Mouse (Mus musculus) heart, embryonic 13.5 days (tissue): ENCODE measurements at regions not wholly inside any gene's neighbourhood (a gene's known extent, or its start where the extent isn't known, plus 50 kb on each side); places are given as distances from the start of the nearest gene placed in this dataset.

ENCODE experiments used
- ATAC-seq: fragments of 200-750 bp; cut with Nextera tagmentation; 2 replicates; pipeline ENCODE4 v1.8.0; 2017; ENCODE audit warnings: moderate TSS enrichment; ENCODE audit not compliant: insufficient number of reproducible peaks, low FRiP score, low TSS enrichment; ENCODE audit errors: extremely low read depth
- H3K27ac ChIP-seq: fragments of 300-500 bp; sonication (generic); replicated peaks from 2 replicates; pipeline ENCODE4 v1.5.1; 2015; ENCODE audit warnings: moderate library complexity, mild to moderate bottlenecking, inconsistent platforms
- H3K27me3 ChIP-seq: fragments of 300-500 bp; sonication (generic); replicated peaks from 2 replicates; pipeline ENCODE4 v1.6.1; 2015; ENCODE audit warnings: mild to moderate bottlenecking, inconsistent platforms
- H3K36me3 ChIP-seq: fragments of 300-500 bp; sonication (generic); 2 replicates; pipeline ENCODE4 v1.6.1; 2015; ENCODE audit warnings: mild to moderate bottlenecking, inconsistent platforms
- H3K4me1 ChIP-seq: fragments of 300-500 bp; sonication (generic); 2 replicates; pipeline ENCODE4 v1.6.1; 2015; ENCODE audit warnings: inconsistent platforms
- H3K4me2 ChIP-seq: fragments of 300-500 bp; sonication (generic); 2 replicates; pipeline ENCODE4 v1.6.1; 2015; ENCODE audit warnings: inconsistent platforms, mild to moderate bottlenecking, moderate library complexity
- H3K4me3 ChIP-seq: fragments of 300-500 bp; sonication (generic); 2 replicates; pipeline ENCODE4 v1.5.1; 2015; ENCODE audit warnings: moderate library complexity, mild to moderate bottlenecking, inconsistent platforms
- H3K9ac ChIP-seq: fragments of 300-500 bp; sonication (generic); 2 replicates; pipeline ENCODE4 v1.6.1; 2015; ENCODE audit warnings: inconsistent platforms, mild to moderate bottlenecking, moderate library complexity
- H3K9me3 ChIP-seq: fragments of 300-500 bp; sonication (generic); 2 replicates; pipeline ENCODE4 v1.6.1; 2016; ENCODE audit warnings: inconsistent platforms
- WGBS: fragments of 180-500 bp; shearing (Covaris S2); methylation state at CpG from one replicate; pipeline ENCODE4 v1.1.7; 2015; ENCODE audit warnings: mixed read lengths; 5-methylcytosine and 5-hydroxymethylcytosine counted together

GRCm38 (mm10) chr14:86489044-86489816 lies 651.8 kb downstream of the Diaph3 start:
- no peak for ATAC-seq
- H3K36me3 ChIP-seq, result no peaks in the 10 kb centered on the region
- no peak overlapping the region for H3K4me3 ChIP-seq
- H3K27ac ChIP-seq, result no peak overlapping the region
- H3K9me3 ChIP-seq, result no peaks in the 10 kb centered on the region
- no peaks in the 10 kb centered on the region for H3K27me3 ChIP-seq
- H3K4me2 ChIP-seq, result no peak overlapping the region
- WGBS, result 71% methylated on average over 16 of the region's 16 CpGs
- no peak overlapping the region for H3K9ac ChIP-seq
- H3K4me1 ChIP-seq, result peaks cover 24% of the 10 kb centered on the region

GRCm38 (mm10) chr14:86487285-86487897 lies 653.6 kb downstream of the Diaph3 start:
- Histone ChIP-seq H3K4me3 (no peak overlapping the region), H3K4me2 (no peak overlapping the region), H3K4me1 (peaks cover 24% of the 10 kb centered on the region), H3K9ac (no peak overlapping the region), H3K36me3 (no peaks in the 10 kb centered on the region), H3K9me3 (no peaks in the 10 kb centered on the region), H3K27me3 (no peaks in the 10 kb centered on the region), H3K27ac (no peak overlapping the region)
- ATAC-seq, result no peak
- 61% methylated on average over 8 of the region's 8 CpGs for WGBS

- Histone ChIP-seq H3K4me1 (peaks cover 7% of the 10 kb centered on the region; the same call in 1 of the 2 replicates), H3K4me3 (no peak overlapping the region), H3K27me3 (no peaks in the 10 kb centered on the region), H3K9me3 (no peaks in the 10 kb centered on the region), H3K27ac (no peak overlapping the region), H3K9ac (no peak overlapping the region), H3K4me2 (no peak overlapping the region), H3K36me3 (no peaks in the 10 kb centered on the region)
- ATAC-seq, result no peak
- 77% methylated on average over 5 of the region's 5 CpGs for whole genome bisulfite sequencing
Observed at GRCm38 (mm10) chr14:86484247-86484646, 656.8 kb downstream of the Diaph3 start.

- WGBS, result 93% methylated on average over 1 of the region's 1 CpGs
- no peak for ATAC-seq
Observed at GRCm38 (mm10) chr14:86473604-86474003, 667.4 kb downstream of the Diaph3 start.

GRCm38 (mm10) chr14:86470462-86470861 lies 670.6 kb downstream of the Diaph3 start:
- H3K27ac ChIP-seq, result peak overlapping the region; percentile 33
- WGBS, result 23% methylated on average over 4 of the region's 4 CpGs

More at GRCm38 (mm10) chr14:86473604-86474003, 667.4 kb downstream of the Diaph3 start:
- no peak overlapping the region for H3K4me3 ChIP-seq
- no peak overlapping the region for H3K27ac ChIP-seq
- no peaks in the 10 kb centered on the region for H3K9me3 ChIP-seq
- H3K36me3 ChIP-seq, result no peaks in the 10 kb centered on the region
- H3K4me2 ChIP-seq, result no peak overlapping the region
- no peak overlapping the region for H3K9ac ChIP-seq
- peaks cover 18% of the 10 kb centered on the region for H3K4me1 ChIP-seq
- H3K27me3 ChIP-seq, result no peaks in the 10 kb centered on the region

GRCm38 (mm10) chr14:86467886-86468463 lies 673.1 kb downstream of the Diaph3 start:
- H3K27me3 ChIP-seq, result no peaks in the 10 kb centered on the region
- 15% methylated on average over 8 of the region's 8 CpGs for WGBS
- H3K4me3 ChIP-seq, result no peak overlapping the region
- no peak overlapping the region for H3K9ac ChIP-seq
- no peak for ATAC-seq
- peak overlapping the region; percentile 25 for H3K4me2 ChIP-seq
- H3K9me3 ChIP-seq, result no peaks in the 10 kb centered on the region
- no peaks in the 10 kb centered on the region for H3K36me3 ChIP-seq
- peak overlapping the region; percentile 39; the same call in 1 of the 2 replicates for H3K27ac ChIP-seq
- peaks cover 34% of the 10 kb centered on the region for H3K4me1 ChIP-seq

More at GRCm38 (mm10) chr14:86470462-86470861, 670.6 kb downstream of the Diaph3 start:
- Histone ChIP-seq H3K27me3 (no peaks in the 10 kb centered on the region), H3K9me3 (no peaks in the 10 kb centered on the region), H3K9ac (no peak overlapping the region), H3K4me1 (peaks cover 34% of the 10 kb centered on the region), H3K4me2 (peak overlapping the region; percentile 17; the same call in 1 of the 2 replicates), H3K36me3 (no peaks in the 10 kb centered on the region), H3K4me3 (no peak overlapping the region)
- no peak for ATAC-seq

- H3K36me3 ChIP-seq, result no peaks in the 10 kb centered on the region
- H3K27me3 ChIP-seq, result no peaks in the 10 kb centered on the region
- no peak overlapping the region for H3K27ac ChIP-seq
- no peak overlapping the region for H3K4me3 ChIP-seq
- no peak for ATAC-seq
- peaks cover 14% of the 10 kb centered on the region for H3K4me1 ChIP-seq
- WGBS, result 77% methylated on average over 2 of the region's 2 CpGs
- no peak overlapping the region for H3K9ac ChIP-seq
- no peaks in the 10 kb centered on the region for H3K9me3 ChIP-seq
- no peak overlapping the region for H3K4me2 ChIP-seq
Observed at GRCm38 (mm10) chr14:86463388-86463787, 677.6 kb downstream of the Diaph3 start.

- Histone ChIP-seq H3K9ac (no peak overlapping the region), H3K27ac (peak overlapping the region; percentile 6; the same call in 1 of the 2 replicates)
- ATAC-seq, result no peak
Observed at GRCm38 (mm10) chr14:86453142-86453541, 687.9 kb downstream of the Diaph3 start.

GRCm38 (mm10) chr14:86450616-86451015 lies 690.4 kb downstream of the Diaph3 start:
- ATAC-seq, result no peak; the same call in 1 of the 2 replicates
- Histone ChIP-seq H3K9ac (no peak overlapping the region), H3K27ac (no peak overlapping the region; the same call in 1 of the 2 replicates), H3K36me3 (no peaks in the 10 kb centered on the region), H3K4me1 (no peaks in the 10 kb centered on the region), H3K9me3 (no peaks in the 10 kb centered on the region), H3K4me2 (no peak overlapping the region), H3K4me3 (no peak overlapping the region), H3K27me3 (no peaks in the 10 kb centered on the region)
- WGBS, result 71% methylated on average over 1 of the region's 1 CpGs

More at GRCm38 (mm10) chr14:86453142-86453541, 687.9 kb downstream of the Diaph3 start:
- Histone ChIP-seq H3K4me3 (no peak overlapping the region), H3K36me3 (no peaks in the 10 kb centered on the region), H3K4me1 (no peaks in the 10 kb centered on the region), H3K27me3 (no peaks in the 10 kb centered on the region), H3K9me3 (no peaks in the 10 kb centered on the region), H3K4me2 (no peak overlapping the region)
- WGBS, result 56% methylated on average over 2 of the region's 2 CpGs

- H3K9me3 ChIP-seq, result no peaks in the 10 kb centered on the region
- 76% methylated on average over 4 of the region's 4 CpGs for WGBS
- H3K36me3 ChIP-seq, result no peaks in the 10 kb centered on the region
- H3K27ac ChIP-seq, result no peak overlapping the region
- ATAC-seq, result no peak
- no peak overlapping the region for H3K4me2 ChIP-seq
- no peak overlapping the region for H3K9ac ChIP-seq
- H3K4me3 ChIP-seq, result no peak overlapping the region
- peaks cover 15% of the 10 kb centered on the region for H3K4me1 ChIP-seq
- no peaks in the 10 kb centered on the region for H3K27me3 ChIP-seq
Observed at GRCm38 (mm10) chr14:86445139-86445538, 695.9 kb downstream of the Diaph3 start.
